Mouse (Mus musculus) stomach, postnatal 0 days (tissue): ENCODE measurements around the gene Kpnb1. TPM values are rescaled to one million over a fixed set of nuclear protein-coding genes. Genes with fewer than 3 reads are reported as not detected.

Source experiments
- ATAC-seq: fragments of 200-750 bp; cut with Nextera tagmentation; 2 replicates; pipeline ENCODE4 v1.8.0; 2017; ENCODE audit not compliant: low FRiP score, low TSS enrichment
- DNase-seq: peaks from one replicate; pipeline ENCODE4 v3.0.0-alpha.2; 2016; ENCODE audit warnings: low spot score
- H3K27ac ChIP-seq: fragments of 300-500 bp; sonication (generic); replicated peaks from 2 replicates; pipeline ENCODE4 v1.5.1; 2014; ENCODE audit warnings: mild to moderate bottlenecking, control low read depth
- H3K27me3 ChIP-seq: fragments of 300-500 bp; sonication (generic); 2 replicates; pipeline ENCODE4 v1.6.1; 2014; ENCODE audit warnings: low read length; ENCODE audit not compliant: control insufficient read depth, insufficient read depth
- H3K36me3 ChIP-seq: fragments of 300-500 bp; sonication (generic); 2 replicates; pipeline ENCODE4 v1.6.1; 2014; ENCODE audit warnings: low read length, mixed read lengths; ENCODE audit not compliant: control insufficient read depth, insufficient read depth
- H3K4me1 ChIP-seq: fragments of 300-500 bp; sonication (generic); replicated peaks from 2 replicates; pipeline ENCODE4 v1.6.1; 2014; ENCODE audit warnings: antibody characterized with exemption; ENCODE audit not compliant: control insufficient read depth, insufficient read depth
- H3K4me2 ChIP-seq: fragments of 300-500 bp; sonication (generic); replicated peaks from 2 replicates; pipeline ENCODE4 v1.6.1; 2014; ENCODE audit warnings: low read depth, mild to moderate bottlenecking, control low read depth, moderate library complexity
- H3K4me3 ChIP-seq: fragments of 300-500 bp; sonication (generic); 2 replicates; pipeline ENCODE4 v1.5.1; 2014; ENCODE audit warnings: low read depth, low read length, control low read depth
- H3K9ac ChIP-seq: fragments of 300-500 bp; sonication (generic); 2 replicates; pipeline ENCODE4 v1.6.1; 2014; ENCODE audit warnings: mild to moderate bottlenecking, low read length, control low read depth, mixed read lengths
- H3K9me3 ChIP-seq: fragments of 300-500 bp; sonication (generic); 2 replicates; pipeline ENCODE4 v1.6.1; 2016; ENCODE audit warnings: low read length; ENCODE audit not compliant: control insufficient read depth
- CTCF ChIP-seq: IDR thresholded peaks from 2 replicates; pipeline ENCODE4 v1.5.1; 2016; ENCODE audit warnings: antibody characterized with exemption, low read depth, mild to moderate bottlenecking, moderate library complexity
- EP300 ChIP-seq: optimal IDR thresholded peaks from 2 replicates; pipeline ENCODE3; 2016; ENCODE audit warnings: antibody characterized with exemption
- WGBS: fragments of 180-500 bp; shearing (Covaris S2); extraction: QIAGEN DNeasy Blood & Tissue Kit; methylation state at CpG from one replicate; pipeline ENCODE4 v1.1.7; 2014; 5-methylcytosine and 5-hydroxymethylcytosine counted together
- polyA plus RNA-seq: library from polyadenylated mRNA; unstranded; fragments of >200 nt; fragmentation: Nextera tagmentation; extraction: Ambion mirVana; gene quantifications from 2 replicates; pipeline ENCODE4 v1.2.1, GENCODE M21; 2015

The Kpnb1 gene
- polyA plus RNA-seq = 18.5 and 19.2 TPM in 2 replicates

GRCm38 (mm10) chr11:97187764-97188642 lies at the start of gene Kpnb1:
TSS of gene Kpnb1 (minus strand) at chr11:97187881.
- Histone ChIP-seq H3K27me3 (no peaks in the 10 kb centered on the region), H3K4me2 (peak within 1 kb of the TSS; percentile 77), H3K9me3 (no peaks in the 10 kb centered on the region), H3K4me3 (peak within 1 kb of the TSS; percentile 86), H3K4me1 (no peaks in the 10 kb centered on the region), H3K9ac (peak within 1 kb of the TSS; percentile 83), H3K27ac (peak within 1 kb of the TSS; percentile 96), H3K36me3 (peaks cover 5% of the 10 kb centered on the region; the same call in 1 of the 2 replicates)
- peak; percentile 99 for DNase-seq
- TF ChIP-seq CTCF = peak; percentile 22
- TF ChIP-seq EP300 = peak; percentile 95
- under 1% methylated on average over 90 of the region's 101 CpGs for WGBS
- ATAC-seq = peak; percentile 96

GRCm38 (mm10) chr11:97232436-97232835 lies 44.8 kb upstream of the Kpnb1 start:
- DNase-seq (no peak), ATAC-seq (no peak)
- Histone ChIP-seq H3K27ac (no peak overlapping the region), H3K4me2 (no peak overlapping the region), H3K36me3 (peaks cover 12% of the 10 kb centered on the region), H3K27me3 (no peaks in the 10 kb centered on the region), H3K4me3 (no peak overlapping the region), H3K9me3 (no peaks in the 10 kb centered on the region), H3K9ac (no peak overlapping the region), H3K4me1 (no peaks in the 10 kb centered on the region)
- WGBS = 93% methylated on average over 5 of the region's 5 CpGs
- TF ChIP-seq CTCF (no peak), EP300 (no peak)

- 80% methylated on average over 2 of the region's 2 CpGs for WGBS
- no peak for DNase-seq
- H3K36me3 ChIP-seq = peaks cover 11% of the 10 kb centered on the region
- H3K27ac ChIP-seq = no peak overlapping the region
- no peak overlapping the region for H3K4me3 ChIP-seq
- no peak overlapping the region for H3K4me2 ChIP-seq
- H3K27me3 ChIP-seq = no peaks in the 10 kb centered on the region
- H3K9me3 ChIP-seq = no peaks in the 10 kb centered on the region
- no peaks in the 10 kb centered on the region for H3K4me1 ChIP-seq
- ATAC-seq = no peak
- H3K9ac ChIP-seq = no peak overlapping the region
- TF ChIP-seq CTCF (no peak), EP300 (no peak)
These were observed 41.7 kb upstream of the Kpnb1 start for GRCm38 (mm10) chr11:97229396-97229795.

GRCm38 (mm10) chr11:97228985-97229384 lies 41.3 kb upstream of the Kpnb1 start:
- Histone ChIP-seq H3K27me3 (no peaks in the 10 kb centered on the region), H3K9ac (no peak overlapping the region), H3K4me3 (no peak overlapping the region), H3K4me1 (no peaks in the 10 kb centered on the region), H3K27ac (no peak overlapping the region), H3K4me2 (no peak overlapping the region), H3K36me3 (peaks cover 11% of the 10 kb centered on the region), H3K9me3 (no peaks in the 10 kb centered on the region)
- ATAC-seq (peak; percentile 47; the same call in 1 of the 2 replicates), DNase-seq (no peak)
- no peak for TF ChIP-seq EP300
- no peak for TF ChIP-seq CTCF
- 86% methylated on average over 7 of the region's 7 CpGs for WGBS

GRCm38 (mm10) chr11:97226131-97226530 lies 38.5 kb upstream of the Kpnb1 start:
- TF ChIP-seq CTCF (no peak), EP300 (no peak)
- 100% methylated on average over 1 of the region's 1 CpGs for WGBS
- DNase-seq = no peak
- no peaks in the 10 kb centered on the region for H3K4me1 ChIP-seq
- ATAC-seq = no peak
- peaks cover 14% of the 10 kb centered on the region for H3K36me3 ChIP-seq
- H3K4me2 ChIP-seq = no peak overlapping the region
- no peak overlapping the region for H3K9ac ChIP-seq
- H3K9me3 ChIP-seq = no peaks in the 10 kb centered on the region
- no peak overlapping the region for H3K4me3 ChIP-seq
- H3K27me3 ChIP-seq = no peaks in the 10 kb centered on the region
- H3K27ac ChIP-seq = no peak overlapping the region

- Histone ChIP-seq H3K4me1 (no peaks in the 10 kb centered on the region), H3K4me2 (no peak overlapping the region), H3K9me3 (no peaks in the 10 kb centered on the region), H3K27me3 (no peaks in the 10 kb centered on the region), H3K36me3 (peaks cover 18% of the 10 kb centered on the region), H3K4me3 (no peak overlapping the region), H3K9ac (no peak overlapping the region), H3K27ac (no peak overlapping the region)
- ATAC-seq (no peak), DNase-seq (no peak)
- no peak for TF ChIP-seq CTCF
- TF ChIP-seq EP300 = no peak
- 55% methylated on average over 3 of the region's 3 CpGs for WGBS
These were observed 35.8 kb upstream of the Kpnb1 start for GRCm38 (mm10) chr11:97223485-97223884.
